Mouse (Mus musculus) myocyte (in vitro differentiated cells): Measurements from ENCODE around the gene Rgcc.

Experiments used
- CEBPB ChIP-seq: IDR thresholded peaks from 2 replicates; pipeline ENCODE4 v1.6.1; 2011; ENCODE audit warnings: mild to moderate bottlenecking, moderate library complexity; ENCODE audit not compliant: poor library complexity, insufficient read depth, severe bottlenecking
- E2F4 ChIP-seq: IDR thresholded peaks from one replicate; pipeline ENCODE4 v1.6.1; 2011; ENCODE audit warnings: mild to moderate bottlenecking, control low read depth, moderate library complexity; ENCODE audit not compliant: insufficient read depth
- POLR2A ChIP-seq: IDR thresholded peaks from one replicate; pipeline ENCODE4 v1.6.1; 2011; ENCODE audit warnings: low read depth, mild to moderate bottlenecking, control low read depth, moderate library complexity; ENCODE audit not compliant: insufficient read length
- REST ChIP-seq: IDR thresholded peaks from one replicate; pipeline ENCODE4 v1.6.1; 2011; ENCODE audit warnings: mild to moderate bottlenecking, control low read depth, moderate library complexity; ENCODE audit not compliant: insufficient read depth, insufficient read length
- SRF ChIP-seq: IDR thresholded peaks from one replicate; pipeline ENCODE4 v1.6.1; 2011; ENCODE audit warnings: low read depth; ENCODE audit not compliant: control insufficient read depth, insufficient read length
- TCF12 ChIP-seq: IDR thresholded peaks from one replicate; pipeline ENCODE4 v1.6.1; 2011; ENCODE audit warnings: mild to moderate bottlenecking, control low read depth; ENCODE audit not compliant: poor library complexity, insufficient read depth, severe bottlenecking
- USF1 ChIP-seq: IDR thresholded peaks from one replicate; pipeline ENCODE4 v1.6.1; 2011; ENCODE audit warnings: low read depth, mild to moderate bottlenecking, control low read depth, moderate library complexity

DNA sequence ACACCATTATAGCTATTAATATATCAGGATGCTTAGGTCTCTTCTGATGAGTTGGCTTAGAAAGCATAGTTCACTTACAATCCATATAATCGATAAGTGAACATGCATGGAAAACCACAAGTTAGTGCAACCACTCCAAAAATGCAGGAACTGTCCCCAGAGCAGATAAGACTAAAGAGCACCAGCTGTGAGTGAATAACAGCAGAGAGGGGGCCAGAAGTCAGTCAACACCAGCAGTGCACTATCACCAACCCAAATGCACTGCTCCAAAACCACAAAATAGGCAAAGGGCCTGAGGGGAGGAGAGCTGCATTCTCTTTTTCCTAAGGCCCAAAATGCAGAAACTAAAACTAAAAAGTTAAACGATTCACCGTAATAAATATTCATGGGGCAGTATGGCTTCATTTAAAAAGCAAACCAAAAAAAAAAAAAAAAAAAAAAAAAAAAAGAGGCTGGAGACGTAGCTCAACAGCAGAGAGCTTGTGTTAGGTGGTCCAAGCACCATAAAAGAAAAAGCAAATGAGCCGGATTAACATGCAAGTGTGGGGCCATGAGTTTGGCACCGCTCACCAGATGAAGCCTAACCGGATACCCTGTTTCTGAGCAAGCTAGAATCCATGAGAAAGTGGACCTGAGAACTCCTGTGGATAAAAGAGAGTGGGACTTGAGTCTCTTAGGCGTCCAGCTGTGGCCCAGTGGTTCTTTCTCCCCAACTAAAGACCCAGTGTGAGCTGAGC lies 12.2 kb upstream of the Rgcc start:
- TF ChIP-seq POLR2A (no peak), SRF (no peak), E2F4 (no peak), REST (no peak), CEBPB (peak; percentile 8; the same call in 1 of the 2 replicates), TCF12 (no peak), USF1 (no peak)
